13 mouse cellular contexts compared by ENCODE assay signal in the genomic region with DNA sequence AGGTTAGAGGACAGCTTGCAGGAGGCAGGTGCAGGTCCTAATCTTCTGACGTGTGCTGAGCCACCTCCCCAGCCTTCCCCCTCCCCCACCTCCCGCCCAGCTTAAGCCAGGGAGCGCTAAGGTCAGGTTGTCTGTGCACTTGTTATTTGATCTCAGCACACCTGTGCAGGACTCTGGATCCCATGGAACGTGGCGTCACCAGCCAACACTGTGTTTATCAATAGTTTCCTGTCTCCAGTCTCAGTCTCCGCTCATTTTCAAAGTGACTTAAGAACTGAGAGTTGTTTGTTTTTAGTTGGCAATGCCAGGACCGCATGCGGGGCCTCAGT. TPM values are rescaled to one million over a fixed set of nuclear protein-coding genes. Genes with fewer than 3 reads are reported as not detected.
DNase-seq lines count a peak whose midpoint lies in the region; ATAC-seq and TF ChIP-seq lines count a peak whose summit lies in the region.
"Had no signal": no experiment of that assay in that cellular context is flagged by ENCODE, and none has a peak within 500 bp of the region (broad histone marks: within the 10 kb centered on the region; RNA-seq: fewer than 3 reads in every experiment).

No protein-coding gene starts in this region.

- intact Hi-C loops in heart, postnatal 14 days (cut with DNase I), result no loop called here

- no peaks in the 10 kb centered on the region for H3K9me3 ChIP-seq in kidney, postnatal 0 days (replicated peaks; ENCODE audit: low read length)
- H3K9me3 ChIP-seq in embryonic facial prominence, embryonic 11.5 days (replicated peaks; ENCODE audit: control insufficient read depth, low read length), result no peaks in the 10 kb centered on the region
- no peaks in the 10 kb centered on the region for H3K9me3 ChIP-seq in intestine, embryonic 14.5 days (ENCODE audit: control insufficient read depth, low read length)
- H3K9me3 ChIP-seq: heart, embryonic 13.5 days; limb, embryonic 12.5 days; midbrain, embryonic 12.5 days had no signal

- no peak overlapping the region for H3K9ac ChIP-seq in kidney, postnatal 0 days (ENCODE audit: low read depth, low read length)
- no peak overlapping the region for H3K9ac ChIP-seq in embryonic facial prominence, embryonic 11.5 days (replicated peaks; ENCODE audit: low read length)
- no peak overlapping the region for H3K9ac ChIP-seq in intestine, embryonic 14.5 days (ENCODE audit: low read length)
- H3K9ac ChIP-seq: heart, embryonic 13.5 days; limb, embryonic 12.5 days; midbrain, embryonic 12.5 days had no signal

- H3K27me3 ChIP-seq in kidney, postnatal 0 days (ENCODE audit: insufficient read depth, low read length), result no peaks in the 10 kb centered on the region
- H3K27me3 ChIP-seq in embryonic facial prominence, embryonic 11.5 days (ENCODE audit: control insufficient read depth, insufficient read depth, low read length), result no peaks in the 10 kb centered on the region
- H3K27me3 ChIP-seq in intestine, embryonic 14.5 days (replicated peaks; ENCODE audit: control insufficient read depth, insufficient read depth, low read length), result no peaks in the 10 kb centered on the region
- H3K27me3 ChIP-seq: heart, embryonic 13.5 days; limb, embryonic 12.5 days had no signal

- H3K4me3 ChIP-seq in kidney, postnatal 0 days (replicated peaks; ENCODE audit: low read depth, low read length), result no peak overlapping the region
- no peak overlapping the region for H3K4me3 ChIP-seq in embryonic facial prominence, embryonic 11.5 days (ENCODE audit: low read depth, low read length)
- H3K4me3 ChIP-seq in intestine, embryonic 14.5 days (ENCODE audit: low read depth, low read length), result no peak overlapping the region
- H3K4me3 ChIP-seq: heart, embryonic 13.5 days; limb, embryonic 12.5 days; midbrain, embryonic 12.5 days had no signal

- peak; percentile 49 for ATAC-seq in kidney, postnatal 0 days (replicated peaks; ENCODE audit: low FRiP score, low read depth)
- 0 out of 2 replicates have a peak, but pooled peaks have one; percentile 25 for ATAC-seq in embryonic facial prominence, embryonic 11.5 days (replicated peaks; ENCODE audit: insufficient number of reproducible peaks, low FRiP score, low TSS enrichment, low read depth)
- peak; percentile 37 for ATAC-seq in intestine, embryonic 14.5 days (replicated peaks; ENCODE audit: low FRiP score, low TSS enrichment, low read depth)

- no peak for TF ChIP-seq CTCF in kidney, postnatal 0 days (IDR thresholded peaks at IDR 0.05; ENCODE audit: low read depth)

- H3K36me3 ChIP-seq in kidney, postnatal 0 days (ENCODE audit: insufficient read depth, low read length), result no peaks in the 10 kb centered on the region
- H3K36me3 ChIP-seq in embryonic facial prominence, embryonic 11.5 days (replicated peaks; ENCODE audit: control insufficient read depth, insufficient read depth, low read depth, low read length), result no peaks in the 10 kb centered on the region
- H3K36me3 ChIP-seq in intestine, embryonic 14.5 days (ENCODE audit: control insufficient read depth, insufficient read depth, low read length), result no peaks in the 10 kb centered on the region
- H3K36me3 ChIP-seq: heart, embryonic 13.5 days; limb, embryonic 12.5 days; midbrain, embryonic 12.5 days had no signal

- WGBS in kidney, postnatal 0 days, result 41% methylated on average over 7 of the region's 8 CpGs
- WGBS in embryonic facial prominence, embryonic 11.5 days, result 44% methylated on average over 8 of the region's 8 CpGs
- 26% methylated on average over 8 of the region's 8 CpGs for WGBS in intestine, embryonic 14.5 days

- no peak overlapping the region for H3K4me2 ChIP-seq in kidney, postnatal 0 days (ENCODE audit: low read length)
- no peak overlapping the region for H3K4me2 ChIP-seq in embryonic facial prominence, embryonic 11.5 days (ENCODE audit: low read depth, low read length)
- no peak overlapping the region for H3K4me2 ChIP-seq in intestine, embryonic 14.5 days (ENCODE audit: low read length)
- H3K4me2 ChIP-seq: heart, embryonic 13.5 days; limb, embryonic 12.5 days; midbrain, embryonic 12.5 days had no signal

- H3K4me1 ChIP-seq in kidney, postnatal 0 days (replicated peaks; ENCODE audit: insufficient read depth, low read length), result peaks cover 7% of the 10 kb centered on the region; the same call in 1 of the 2 replicates
- peaks cover 4% of the 10 kb centered on the region; the same call in 1 of the 2 replicates for H3K4me1 ChIP-seq in embryonic facial prominence, embryonic 11.5 days (ENCODE audit: control insufficient read depth, insufficient read depth, low read length)
- H3K4me1 ChIP-seq in intestine, embryonic 14.5 days (replicated peaks; ENCODE audit: control insufficient read depth, insufficient read depth, low read length), result peaks cover 19% of the 10 kb centered on the region

- no peak for DNase-seq in kidney, postnatal 0 days (ENCODE audit: low spot score)
- DNase-seq in kidney, adult 11 months, result no peak
- DNase-seq in embryonic facial prominence, embryonic 11.5 days (ENCODE audit: low spot score), result peak; percentile 38
- DNase-seq in intestine, embryonic 14.5 days (ENCODE audit: low spot score), result no peak
- DNase-seq in skeletal muscle tissue, adult 2 months (ENCODE audit: low read depth, low spot score), result peak; percentile 46
- DNase-seq in heart, postnatal 14 days, result no peak
- DNase-seq in ovary, postnatal 10 days (ENCODE audit: low spot score), result no peak
- DNase-seq: adrenal gland, adult 8-10 months; cerebellum, adult 2 months had no signal

- no peak overlapping the region for H3K27ac ChIP-seq in kidney, postnatal 0 days
- H3K27ac ChIP-seq in embryonic facial prominence, embryonic 11.5 days (replicated peaks; ENCODE audit: low read depth, low read length), result no peak overlapping the region
- no peak overlapping the region for H3K27ac ChIP-seq in intestine, embryonic 14.5 days (ENCODE audit: low read depth)
- H3K27ac ChIP-seq: heart, embryonic 13.5 days; limb, embryonic 12.5 days; macrophage; midbrain, embryonic 12.5 days had no signal

RNA-seq across cellular contexts. Expression of a gene that starts 19.9 kb away (rescaled TPM):
- polyA plus RNA-seq in kidney, postnatal 0 days (2015; fragmentation: Nextera tagmentation; extraction: Ambion mirVana), result 15.1 and 15.2 TPM in 2 replicates
- polyA plus RNA-seq in embryonic facial prominence, embryonic 11.5 days (2014; fragmentation: Nextera tagmentation; extraction: Ambion mirVana), result 18.4 and 20.1 TPM in 2 replicates
- 11.6 and 12.8 TPM in 2 replicates for polyA plus RNA-seq in intestine, embryonic 14.5 days (2014; fragmentation: Nextera tagmentation; extraction: Ambion mirVana)
- total RNA-seq in heart, postnatal 14 days (2021), result 10 to 100 TPM; 16.2 to 24.2 TPM

RNA-seq across cellular contexts. Expression of a gene that starts 56.1 kb away (rescaled TPM):
- polyA plus RNA-seq in kidney, postnatal 0 days (2015; fragmentation: Nextera tagmentation; extraction: Ambion mirVana), result 22.3 and 23.5 TPM in 2 replicates
- polyA plus RNA-seq in embryonic facial prominence, embryonic 11.5 days (2014; fragmentation: Nextera tagmentation; extraction: Ambion mirVana), result 17.5 and 19.8 TPM in 2 replicates
- 22.2 and 22.9 TPM in 2 replicates for polyA plus RNA-seq in intestine, embryonic 14.5 days (2014; fragmentation: Nextera tagmentation; extraction: Ambion mirVana)
- total RNA-seq in heart, postnatal 14 days (2021), result 10 to 100 TPM; 82.7 to 83.9 TPM

Comparison
In these comparisons a context has a peak if more than half of its experiments do, and no peak if none do; other contexts are left out.
1. DNase-seq: peak in embryonic facial prominence, embryonic 11.5 days (single experiment) and skeletal muscle tissue, adult 2 months (single experiment); none in kidney, postnatal 0 days (single experiment), kidney, adult 11 months (single experiment), intestine, embryonic 14.5 days (single experiment), heart, postnatal 14 days (0 of 2) and ovary, postnatal 10 days (single experiment).
2. Peak in every context shown above with its lines, with median percentiles within 50 percentile points of each other: ATAC-seq.